Mouse (Mus musculus) heart, adult 2 months (tissue): ENCODE measurements at regions not wholly inside any gene's neighbourhood (a gene's known extent, or its start where the extent isn't known, plus 50 kb on each side); places are given as distances from the start of the nearest gene placed in this dataset.

Source experiments
- DNase-seq, 2 experiments: peaks; one replicate each; pipeline ENCODE4 v3.0.0; 2021
- H3K27ac ChIP-seq: fragments of 200-600 bp; 2 replicates; pipeline ENCODE4 v1.8.1; 2022
- H3K27me3 ChIP-seq: fragments of 200-500 bp; 2 replicates; pipeline ENCODE4 v1.6.1; 2012; ENCODE audit warnings: mild to moderate bottlenecking, low read length, inconsistent platforms, mixed read lengths; ENCODE audit not compliant: control insufficient read depth, insufficient read depth
- H3K36me3 ChIP-seq: fragments of 200-500 bp; 2 replicates; pipeline ENCODE4 v1.6.1; 2012; ENCODE audit warnings: low read length, inconsistent platforms; ENCODE audit not compliant: control insufficient read depth, insufficient read depth
- H3K4me1 ChIP-seq: fragments of 200-500 bp; 2 replicates; pipeline ENCODE4 v1.6.1; 2011; ENCODE audit warnings: low read length; ENCODE audit not compliant: control insufficient read depth, insufficient read depth
- H3K4me3 ChIP-seq: fragments of 200-600 bp; 2 replicates; pipeline ENCODE4 v1.8.1; 2022
- H3K79me2 ChIP-seq: fragments of 200-500 bp; replicated peaks from 2 replicates; pipeline ENCODE4 v1.6.1; 2012; ENCODE audit warnings: mild to moderate bottlenecking, inconsistent platforms, low read length, moderate library complexity, mixed read lengths; ENCODE audit not compliant: control insufficient read depth, insufficient read depth
- H3K9ac ChIP-seq: fragments of 200-500 bp; 2 replicates; pipeline ENCODE4 v1.6.1; 2012; ENCODE audit warnings: low read depth, mild to moderate bottlenecking, control low read depth, inconsistent platforms, low read length, mixed read lengths
- CTCF ChIP-seq: fragments of 200-600 bp; IDR thresholded peaks from 2 replicates; pipeline ENCODE4 v1.8.1; 2022; ENCODE audit warnings: antibody characterized with exemption, mild to moderate bottlenecking, moderate library complexity
- EP300 ChIP-seq: fragments of 200-500 bp; IDR thresholded peaks from 2 replicates; pipeline ENCODE4 v1.6.1; 2011; ENCODE audit warnings: low read depth, low read length, control low read depth; ENCODE audit not compliant: insufficient read depth
- POLR2A ChIP-seq: fragments of 200-500 bp; IDR thresholded peaks from 2 replicates; pipeline ENCODE4 v1.6.1; 2011; ENCODE audit warnings: mild to moderate bottlenecking, low read depth, low read length, control low read depth; ENCODE audit not compliant: insufficient read depth
- WGBS: fragments of 180-500 bp; shearing (Covaris S2); methylation state at CpG from one replicate; pipeline ENCODE4 v1.1.7; 2018; 5-methylcytosine and 5-hydroxymethylcytosine counted together
- intact Hi-C: fragments of 180-260 bp; cut with DNase I; formaldehyde crosslinking; loops from one replicate; pipeline ENCODE4 v1.15.1; 2025

- H3K27me3 ChIP-seq: no peaks in the 10 kb centered on the region
- no peaks in the 10 kb centered on the region for H3K36me3 ChIP-seq
- H3K4me3 ChIP-seq: no peak overlapping the region
- DNase-seq: no peak
- TF ChIP-seq POLR2A (no peak), CTCF (no peak), EP300 (no peak)
- no peak overlapping the region for H3K9ac ChIP-seq
- WGBS: 45% methylated on average over 6 of the region's 6 CpGs
- H3K79me2 ChIP-seq: no peaks in the 10 kb centered on the region
- intact Hi-C loops: loop anchor here (1.0 to 10.0 kb wide), 2 partner anchors 157 to 572 kb away; no protein-coding TSS in a partner anchor
- H3K4me1 ChIP-seq: no peaks in the 10 kb centered on the region
- H3K27ac ChIP-seq: no peak overlapping the region
Observed at GRCm38 (mm10) chr2:78026808-78027207, 80.6 kb upstream of the Cwc22 start.

- intact Hi-C loops: loop anchor here (1.0 to 10.0 kb wide), 2 partner anchors 156 to 571 kb away; no protein-coding TSS in a partner anchor
- no peaks in the 10 kb centered on the region for H3K79me2 ChIP-seq
Observed at GRCm38 (mm10) chr2:78025651-78026435, 79.7 kb upstream of the Cwc22 start.

GRCm38 (mm10) chr2:78024981-78025565 lies 78.9 kb upstream of the Cwc22 start:
- H3K9ac ChIP-seq: no peak overlapping the region
- H3K79me2 ChIP-seq: no peaks in the 10 kb centered on the region
- DNase-seq: no peak
- intact Hi-C loops: loop anchor here (10.0 kb wide), 1 partner anchor 570 kb away; no protein-coding TSS in a partner anchor
- H3K4me3 ChIP-seq: no peak overlapping the region
- no peak for TF ChIP-seq EP300
- no peak for TF ChIP-seq POLR2A
- TF ChIP-seq CTCF: no peak
- H3K36me3 ChIP-seq: no peaks in the 10 kb centered on the region
- no peaks in the 10 kb centered on the region for H3K27me3 ChIP-seq
- no peak overlapping the region for H3K27ac ChIP-seq
- no peaks in the 10 kb centered on the region for H3K4me1 ChIP-seq
- WGBS: 64% methylated on average over 1 of the region's 1 CpGs

More at GRCm38 (mm10) chr2:78025651-78026435, 79.7 kb upstream of the Cwc22 start:
- Histone ChIP-seq H3K27ac (no peak overlapping the region), H3K9ac (no peak overlapping the region), H3K4me1 (no peaks in the 10 kb centered on the region), H3K27me3 (no peaks in the 10 kb centered on the region), H3K36me3 (no peaks in the 10 kb centered on the region), H3K4me3 (no peak overlapping the region)
- DNase-seq: no peak
- 60% methylated on average over 16 of the region's 16 CpGs for WGBS
- no peak for TF ChIP-seq CTCF
- TF ChIP-seq POLR2A: no peak
- TF ChIP-seq EP300: no peak

GRCm38 (mm10) chr2:78023916-78024685 lies 77.9 kb upstream of the Cwc22 start:
- no peak for TF ChIP-seq CTCF
- no peak for TF ChIP-seq POLR2A
- no peak for TF ChIP-seq EP300
- Histone ChIP-seq H3K27ac (no peak overlapping the region), H3K36me3 (no peaks in the 10 kb centered on the region), H3K9ac (no peak overlapping the region), H3K4me3 (no peak overlapping the region), H3K27me3 (no peaks in the 10 kb centered on the region), H3K4me1 (no peaks in the 10 kb centered on the region), H3K79me2 (no peaks in the 10 kb centered on the region)
- 60% methylated on average over 4 of the region's 4 CpGs for WGBS
- intact Hi-C loops: loop anchor here (10.0 kb wide), 1 partner anchor 569 kb away; no protein-coding TSS in a partner anchor
- DNase-seq: no peak

- Histone ChIP-seq H3K4me3 (no peak overlapping the region), H3K27ac (no peak overlapping the region), H3K4me1 (no peaks in the 10 kb centered on the region), H3K27me3 (no peaks in the 10 kb centered on the region), H3K36me3 (no peaks in the 10 kb centered on the region), H3K9ac (no peak overlapping the region), H3K79me2 (no peaks in the 10 kb centered on the region)
- intact Hi-C loops: loop anchor here (10.0 kb wide), 1 partner anchor 569 kb away; no protein-coding TSS in a partner anchor
- whole genome bisulfite sequencing: 79% methylated on average over 2 of the region's 2 CpGs
- no peak for DNase-seq
- TF ChIP-seq POLR2A: no peak
- TF ChIP-seq EP300: no peak
- no peak for TF ChIP-seq CTCF
Observed at GRCm38 (mm10) chr2:78023416-78023815, 77.2 kb upstream of the Cwc22 start.
